In the genomic region with DNA sequence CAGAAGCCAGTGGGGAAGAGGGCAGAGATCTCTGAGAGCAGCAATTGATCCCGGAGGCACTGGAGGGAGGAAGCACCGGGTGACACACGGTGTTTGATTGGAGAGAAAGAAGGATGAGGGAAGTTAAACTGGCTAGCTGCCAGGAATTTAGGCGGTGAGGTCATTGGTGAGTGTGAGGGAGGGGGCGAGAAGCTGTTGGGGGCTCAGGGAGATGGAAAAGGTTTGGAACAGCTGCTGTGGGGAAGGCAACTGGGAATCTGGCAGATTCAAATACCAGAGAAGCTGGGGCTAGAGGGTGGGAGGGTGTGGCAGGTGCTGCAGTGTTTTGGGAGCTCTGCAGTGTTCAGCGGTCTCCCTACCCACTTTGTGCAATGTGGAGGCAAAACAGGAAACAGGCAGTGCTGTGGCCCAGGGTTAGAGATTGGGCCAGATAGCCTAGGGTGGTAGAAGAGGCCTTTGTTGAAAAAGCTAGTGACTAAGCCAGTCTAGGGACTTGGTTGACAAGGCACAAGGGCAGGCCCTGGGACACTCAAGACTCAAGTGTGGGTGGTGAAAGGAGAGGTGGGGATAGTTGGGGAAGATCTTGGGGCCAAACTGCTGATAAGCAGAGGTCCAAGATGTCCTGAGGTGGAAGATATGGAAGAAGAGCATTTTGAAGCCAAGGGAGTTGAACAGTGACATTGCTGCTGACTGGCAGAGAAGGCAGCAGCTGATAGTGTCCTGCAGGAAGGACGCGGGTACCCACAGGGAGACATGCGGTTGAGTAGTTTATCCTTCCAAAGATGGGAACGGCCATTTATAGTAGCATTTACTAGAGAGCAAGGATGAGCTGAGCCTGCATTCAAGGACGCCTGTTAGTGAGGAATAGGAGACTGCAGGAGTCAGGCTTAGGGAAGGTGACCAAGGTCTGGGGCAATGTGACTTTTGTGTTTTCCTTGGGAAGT, we compare ENCODE assay signal across 8 mouse cellular contexts. TPM values are rescaled to one million over a fixed set of nuclear protein-coding genes. Genes with fewer than 3 reads are reported as not detected.
A peak's percentile ranks its signal among the peaks of the same experiment; 100 is the strongest.
DNase-seq lines count a peak whose midpoint lies in the region; ATAC-seq and TF ChIP-seq lines count a peak whose summit lies in the region.
"Had no signal": no experiment of that assay in that cellular context is flagged by ENCODE, and none has a peak within 500 bp of the region (broad histone marks: within the 10 kb centered on the region; RNA-seq: fewer than 3 reads in every experiment).

No protein-coding gene starts in this region.

- H3K4me3 ChIP-seq in left cerebral cortex, adult 2 months: no peak overlapping the region
- peak overlapping the region; percentile 6; the same call in 1 of the 2 replicates for H3K4me3 ChIP-seq in cortical plate, adult 2 months (ENCODE audit: insufficient read depth, low read length)
- no peak overlapping the region for H3K4me3 ChIP-seq in liver, adult 2 months (ENCODE audit: insufficient read depth, low read depth, low read length)
- peak overlapping the region; percentile 10; the same call in 1 of the 2 replicates for H3K4me3 ChIP-seq in stomach, embryonic 15.5 days (replicated peaks)
- H3K4me3 ChIP-seq: embryonic facial prominence, embryonic 12.5 days had no signal

- H3K36me3 ChIP-seq in liver, adult 2 months (ENCODE audit: control insufficient read depth, insufficient read depth, low read length): peaks cover 23% of the 10 kb centered on the region
- peaks cover 39% of the 10 kb centered on the region for H3K36me3 ChIP-seq in stomach, embryonic 15.5 days

- H3K27me3 ChIP-seq in liver, adult 2 months (ENCODE audit: control insufficient read depth, insufficient read depth, low read length): no peaks in the 10 kb centered on the region
- H3K27me3 ChIP-seq in stomach, embryonic 15.5 days (replicated peaks): no peaks in the 10 kb centered on the region
- H3K27me3 ChIP-seq: embryonic facial prominence, embryonic 12.5 days had no signal

- ATAC-seq in stomach, embryonic 15.5 days (ENCODE audit: insufficient read depth, low FRiP score, low read depth): no peak

- 0 out of 2 replicates have a peak overlapping the region, but pooled peaks have one; percentile 17 for H3K27ac ChIP-seq in left cerebral cortex, adult 2 months
- H3K27ac ChIP-seq in cortical plate, adult 2 months (ENCODE audit: insufficient read depth, low read length): no peak overlapping the region
- H3K27ac ChIP-seq in liver, adult 2 months (replicated peaks; ENCODE audit: insufficient read depth, low read depth, low read length): 0 out of 2 replicates have a peak overlapping the region, but pooled peaks have one; percentile 4
- no peak overlapping the region; the same call in 1 of the 2 replicates for H3K27ac ChIP-seq in stomach, embryonic 15.5 days
- H3K27ac ChIP-seq: embryonic facial prominence, embryonic 12.5 days had no signal

- DNase-seq in left cerebral cortex, adult 2 months (ENCODE audit: extremely low spot score in 1 of 2, low spot score in 2 of 2): peak in 1 of 2 experiments; percentile 22
- DNase-seq in left cerebral cortex, postnatal 36 days (ENCODE audit: low spot score in 2 of 2): no peak
- peak; percentile 79 for DNase-seq in Muller cell, postnatal 12 days (ENCODE audit: inconsistent ontology term)
- DNase-seq in liver, adult 2 months (ENCODE audit: extremely low read depth, low read depth, low spot score): no peak
- no peak for DNase-seq in layer of hippocampus, postnatal 14 days (ENCODE audit: low spot score in 2 of 2)

- H3K4me2 ChIP-seq in stomach, embryonic 15.5 days: peak overlapping the region; percentile 75
- H3K4me2 ChIP-seq: embryonic facial prominence, embryonic 12.5 days had no signal

- WGBS in liver, adult 2 months: 50% methylated on average over 11 of the region's 11 CpGs
- WGBS in stomach, embryonic 15.5 days: 46% methylated on average over 11 of the region's 11 CpGs

- H3K9ac ChIP-seq in liver, adult 2 months (ENCODE audit: low read depth, low read length): no peak overlapping the region
- no peak overlapping the region for H3K9ac ChIP-seq in stomach, embryonic 15.5 days
- H3K9ac ChIP-seq: embryonic facial prominence, embryonic 12.5 days had no signal

- peaks cover 15% of the 10 kb centered on the region for H3K4me1 ChIP-seq in cortical plate, adult 2 months (ENCODE audit: control insufficient read depth, insufficient read depth, low read length)
- peaks cover 19% of the 10 kb centered on the region for H3K4me1 ChIP-seq in liver, adult 2 months (ENCODE audit: control insufficient read depth, insufficient read depth, low read length)
- H3K4me1 ChIP-seq in stomach, embryonic 15.5 days: peaks cover 57% of the 10 kb centered on the region

- H3K9me3 ChIP-seq in stomach, embryonic 15.5 days: no peaks in the 10 kb centered on the region
- H3K9me3 ChIP-seq: embryonic facial prominence, embryonic 12.5 days had no signal

- intact Hi-C loops in left cerebral cortex, adult 2 months (cut with DNase I): no loop called here
- intact Hi-C loops in left cerebral cortex, postnatal 36 days (cut with DNase I): no loop called here

- no peak for TF ChIP-seq POLR2A in cortical plate, adult 2 months (IDR thresholded peaks at IDR 0.05; ENCODE audit: extremely low read depth, insufficient read depth, low read length)
- no peak for TF ChIP-seq POLR2A in liver, adult 2 months (IDR thresholded peaks at IDR 0.05; ENCODE audit: extremely low read depth, insufficient read depth, low read length)

- peaks cover 3% of the 10 kb centered on the region; the same call in 1 of the 2 replicates for H3K79me2 ChIP-seq in liver, adult 2 months (ENCODE audit: control insufficient read depth, insufficient read depth, low read length)

- TF ChIP-seq CTCF in left cerebral cortex, adult 2 months (IDR thresholded peaks at IDR 0.05): no peak
- no peak for TF ChIP-seq CTCF in cortical plate, adult 2 months (IDR thresholded peaks at IDR 0.05; ENCODE audit: extremely low read depth, insufficient read depth, low read length)
- no peak for TF ChIP-seq CTCF in liver, adult 2 months (IDR thresholded peaks at IDR 0.05; ENCODE audit: low read depth, low read length)

RNA-seq across cellular contexts. Expression of a gene that starts 4.9 kb away (rescaled TPM):
- total RNA-seq in left cerebral cortex, adult 2 months (2021): 10 to 100 TPM; 47.6 to 47.8 TPM
- 10 to 100 TPM; 49.4 to 60.8 TPM for total RNA-seq in left cerebral cortex, postnatal 36 days (2021)
- polyA plus RNA-seq in cortical plate, adult 2 months (2012; rRNA removed): 51.8 and 56.3 TPM in 2 replicates
- 6.4 and 9.5 TPM in 2 replicates for total RNA-seq in liver, adult 2 months (2014; rRNA removed)
- 43.1 and 49.8 TPM in 2 replicates for polyA plus RNA-seq in liver, adult 2 months (2012; rRNA removed)
- polyA plus RNA-seq in stomach, embryonic 15.5 days (2015; fragmentation: Nextera tagmentation; extraction: Ambion mirVana): 96.9 and 105 TPM in 2 replicates
- 10 to 100 TPM; 59.4 to 60.1 TPM for total RNA-seq in layer of hippocampus, postnatal 14 days (2021)

RNA-seq across cellular contexts. Expression of a gene that starts 18.7 kb away (rescaled TPM):
- under 1 TPM; 0.12 to 0.29 TPM for total RNA-seq in left cerebral cortex, adult 2 months (2021)
- total RNA-seq in left cerebral cortex, postnatal 36 days (2021): under 1 TPM; 0.18 to 0.30 TPM
- 0.23 and 0.25 TPM in 2 replicates for polyA plus RNA-seq in cortical plate, adult 2 months (2012; rRNA removed)
- total RNA-seq in liver, adult 2 months (2014; rRNA removed): 27.6 and 30.9 TPM in 2 replicates
- polyA plus RNA-seq in liver, adult 2 months (2012; rRNA removed): 27.1 and 28.1 TPM in 2 replicates
- polyA plus RNA-seq in stomach, embryonic 15.5 days (2015; fragmentation: Nextera tagmentation; extraction: Ambion mirVana): 16.3 and 16.9 TPM in 2 replicates
- under 1 TPM; 0.57 to 0.71 TPM for total RNA-seq in layer of hippocampus, postnatal 14 days (2021)

RNA-seq across cellular contexts. Expression of a gene that starts 29.9 kb away (rescaled TPM):
- 100 to 1,000 TPM; 111 TPM for total RNA-seq in left cerebral cortex, adult 2 months (2021)
- 100 to 1,000 TPM; 112 to 133 TPM for total RNA-seq in left cerebral cortex, postnatal 36 days (2021)
- polyA plus RNA-seq in cortical plate, adult 2 months (2012; rRNA removed): 88.0 and 88.1 TPM in 2 replicates
- under 0.01 TPM in 1 of 2 replicates, not detected in the other for total RNA-seq in liver, adult 2 months (2014; rRNA removed)
- not detected in 2 replicates for polyA plus RNA-seq in liver, adult 2 months (2012; rRNA removed)
- polyA plus RNA-seq in stomach, embryonic 15.5 days (2015; fragmentation: Nextera tagmentation; extraction: Ambion mirVana): 0.22 and 0.23 TPM in 2 replicates
- 10 to 100 TPM; 76.4 to 77.5 TPM for total RNA-seq in layer of hippocampus, postnatal 14 days (2021)

RNA-seq across cellular contexts. Expression of a gene that starts 45.7 kb away (rescaled TPM):
- not detected for total RNA-seq in left cerebral cortex, adult 2 months (2021)
- under 1 TPM in 1 of 2 experiments, not detected in 1; 0.48 TPM for total RNA-seq in left cerebral cortex, postnatal 36 days (2021)
- 0.11 and 0.13 TPM in 2 replicates for polyA plus RNA-seq in cortical plate, adult 2 months (2012; rRNA removed)
- 0.27 and 0.83 TPM in 2 replicates for total RNA-seq in liver, adult 2 months (2014; rRNA removed)
- 0.13 and 0.17 TPM in 2 replicates for polyA plus RNA-seq in liver, adult 2 months (2012; rRNA removed)
- not detected in 2 replicates for polyA plus RNA-seq in stomach, embryonic 15.5 days (2015; fragmentation: Nextera tagmentation; extraction: Ambion mirVana)
- not detected for total RNA-seq in layer of hippocampus, postnatal 14 days (2021)
- polyA plus RNA-seq: embryonic facial prominence, embryonic 12.5 days had no signal

RNA-seq across cellular contexts. Expression of a gene that starts 50.9 kb away (rescaled TPM):
- not detected for total RNA-seq in left cerebral cortex, adult 2 months (2021)
- not detected for total RNA-seq in left cerebral cortex, postnatal 36 days (2021)
- 0.19 TPM in 2 replicates for polyA plus RNA-seq in cortical plate, adult 2 months (2012; rRNA removed)
- total RNA-seq in liver, adult 2 months (2014; rRNA removed): 0.27 and 0.28 TPM in 2 replicates
- not detected in 2 replicates for polyA plus RNA-seq in liver, adult 2 months (2012; rRNA removed)
- polyA plus RNA-seq in stomach, embryonic 15.5 days (2015; fragmentation: Nextera tagmentation; extraction: Ambion mirVana): not detected in 2 replicates
- total RNA-seq in layer of hippocampus, postnatal 14 days (2021): under 1 TPM in 1 of 2 experiments, not detected in 1; 0.36 TPM
- polyA plus RNA-seq: embryonic facial prominence, embryonic 12.5 days had no signal

Comparison
In these comparisons a context has a peak if more than half of its experiments do, and no peak if none do; other contexts are left out.
1. H3K27ac ChIP-seq: peak in left cerebral cortex, adult 2 months (single experiment) and liver, adult 2 months (single experiment); none in cortical plate, adult 2 months (single experiment) and stomach, embryonic 15.5 days (single experiment).
2. H3K4me3 ChIP-seq: peak in cortical plate, adult 2 months (single experiment) and stomach, embryonic 15.5 days (single experiment); none in left cerebral cortex, adult 2 months (single experiment) and liver, adult 2 months (single experiment).
3. RNA of a gene that starts 18.7 kb away (total RNA-seq): 27.6 to 30.9 TPM in liver, adult 2 months; 0.57 to 0.71 TPM in layer of hippocampus, postnatal 14 days, 0.18 to 0.30 TPM in left cerebral cortex, postnatal 36 days and 0.12 to 0.29 TPM in left cerebral cortex, adult 2 months; every median in the first group is over 10 times any median in the second.
4. RNA of a gene that starts 29.9 kb away (total RNA-seq): 112 to 133 TPM in left cerebral cortex, postnatal 36 days, 111 TPM in left cerebral cortex, adult 2 months and 76.4 to 77.5 TPM in layer of hippocampus, postnatal 14 days; under 0.01 TPM in liver, adult 2 months; every median in the first group is over 10 times any median in the second.